19 mouse cellular contexts compared by ENCODE assay signal in the genomic region with DNA sequence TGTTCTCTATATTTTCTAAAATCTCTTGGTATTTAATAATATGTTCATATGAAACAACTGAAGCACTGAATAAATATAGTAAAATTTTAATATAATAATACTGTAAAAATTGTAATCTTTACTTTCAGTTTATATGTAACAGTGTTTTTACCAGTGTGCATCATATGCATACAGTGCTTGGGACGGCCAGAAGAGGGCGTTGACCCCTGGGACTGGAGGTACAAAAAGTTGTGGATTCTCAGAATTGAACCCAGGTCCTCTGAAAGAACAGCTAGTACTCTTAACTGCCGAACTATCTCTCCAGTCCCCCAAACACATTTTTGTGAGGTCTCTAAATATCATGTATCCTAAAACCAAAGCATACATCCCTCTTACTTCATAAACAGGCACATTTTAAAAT.
A peak's percentile ranks its signal among the peaks of the same experiment; 100 is the strongest.
DNase-seq lines count a peak whose midpoint lies in the region; ATAC-seq and TF ChIP-seq lines count a peak whose summit lies in the region.
"Had no signal": no experiment of that assay in that cellular context is flagged by ENCODE, and none has a peak within 500 bp of the region (broad histone marks: within the 10 kb centered on the region; RNA-seq: fewer than 3 reads in every experiment).

No protein-coding gene starts in this region.

- no peak for ATAC-seq in liver, embryonic 14.5 days (ENCODE audit: insufficient read depth)
- no peak for ATAC-seq in liver, embryonic 12.5 days
- ATAC-seq in neural tube, embryonic 15.5 days (ENCODE audit: low FRiP score), result no peak
- ATAC-seq: forebrain, embryonic 13.5 days; forebrain, postnatal 0 days; hindbrain, embryonic 16.5 days had no signal

- no peaks in the 10 kb centered on the region for H3K27me3 ChIP-seq in liver, embryonic 14.5 days (ENCODE audit: control insufficient read depth, insufficient read depth, low read length)
- H3K27me3 ChIP-seq in liver, embryonic 12.5 days (replicated peaks), result no peaks in the 10 kb centered on the region
- no peaks in the 10 kb centered on the region for H3K27me3 ChIP-seq in neural tube, embryonic 15.5 days (replicated peaks)
- H3K27me3 ChIP-seq: CH12.LX; forebrain, embryonic 13.5 days; heart, embryonic 12.5 days had no signal

- no peak overlapping the region for H3K27ac ChIP-seq in liver, embryonic 14.5 days
- no peak overlapping the region for H3K27ac ChIP-seq in liver, embryonic 12.5 days
- no peak overlapping the region for H3K27ac ChIP-seq in neural tube, embryonic 15.5 days (replicated peaks)
- H3K27ac ChIP-seq: embryonic facial prominence, embryonic 10.5 days; forebrain, embryonic 13.5 days; gastrocnemius, adult 2 months had no signal

- DNase-seq in liver, embryonic 14.5 days (ENCODE audit: low read depth in 3 of 3, low spot score in 3 of 3), result no peak
- DNase-seq in neural tube, embryonic 10.5 days (ENCODE audit: extremely low spot score, low spot score), result peak; percentile 5
- DNase-seq in ZHBTc4 (ENCODE audit: low read depth, low spot score), result peak; percentile 23
- DNase-seq in gastrocnemius, adult 18-20 months (ENCODE audit: low spot score), result no peak
- DNase-seq: adrenal gland, adult 2 months; adrenal gland, postnatal 25 days; cerebellum, adult 2 months; cerebellum, postnatal 10 days; forebrain, postnatal 0 days; gastrocnemius, adult 2 months; gastrocnemius, postnatal 25 days had no signal

- TF ChIP-seq CTCF in liver, embryonic 14.5 days (IDR thresholded peaks at IDR 0.05; ENCODE audit: low read depth), result 0 out of 2 replicates have a peak, but pooled peaks have one; percentile 4

- 63% methylated on average over 3 of the region's 3 CpGs for WGBS in liver, embryonic 14.5 days (ENCODE audit: insufficient replicate concordance)
- 55% methylated on average over 3 of the region's 3 CpGs for WGBS in liver, embryonic 12.5 days (ENCODE audit: insufficient replicate concordance)
- WGBS in neural tube, embryonic 15.5 days, result 88% methylated on average over 3 of the region's 3 CpGs

- H3K36me3 ChIP-seq in liver, embryonic 14.5 days (replicated peaks; ENCODE audit: control insufficient read depth, insufficient read depth, low read depth), result no peaks in the 10 kb centered on the region
- no peaks in the 10 kb centered on the region for H3K36me3 ChIP-seq in liver, embryonic 12.5 days
- H3K36me3 ChIP-seq in neural tube, embryonic 15.5 days, result no peaks in the 10 kb centered on the region
- H3K36me3 ChIP-seq: embryonic facial prominence, embryonic 10.5 days; G1E; heart, embryonic 12.5 days had no signal

- no peak overlapping the region for H3K4me3 ChIP-seq in liver, embryonic 14.5 days (ENCODE audit: insufficient read depth in 1 of 2, low read depth in 2 of 2, low read length in 2 of 2)
- H3K4me3 ChIP-seq in liver, embryonic 12.5 days, result no peak overlapping the region
- H3K4me3 ChIP-seq in neural tube, embryonic 15.5 days (replicated peaks), result no peak overlapping the region
- H3K4me3 ChIP-seq: embryonic facial prominence, embryonic 10.5 days; forebrain, embryonic 13.5 days; gastrocnemius, adult 2 months; heart, embryonic 12.5 days had no signal

- H3K9me3 ChIP-seq in liver, embryonic 14.5 days (ENCODE audit: control insufficient read depth, low read length), result no peaks in the 10 kb centered on the region
- no peaks in the 10 kb centered on the region for H3K9me3 ChIP-seq in liver, embryonic 12.5 days (replicated peaks)
- H3K9me3 ChIP-seq in neural tube, embryonic 15.5 days (replicated peaks), result no peaks in the 10 kb centered on the region
- H3K9me3 ChIP-seq: embryonic facial prominence, embryonic 10.5 days; forebrain, embryonic 13.5 days; heart, embryonic 12.5 days had no signal

- H3K4me2 ChIP-seq in liver, embryonic 14.5 days (ENCODE audit: low read depth), result no peak overlapping the region
- no peak overlapping the region for H3K4me2 ChIP-seq in liver, embryonic 12.5 days
- H3K4me2 ChIP-seq in neural tube, embryonic 15.5 days, result no peak overlapping the region
- H3K4me2 ChIP-seq: forebrain, embryonic 13.5 days; heart, embryonic 12.5 days had no signal

- H3K9ac ChIP-seq in liver, embryonic 14.5 days (replicated peaks), result no peak overlapping the region
- H3K9ac ChIP-seq in liver, embryonic 12.5 days, result no peak overlapping the region
- no peak overlapping the region for H3K9ac ChIP-seq in neural tube, embryonic 15.5 days (replicated peaks)
- H3K9ac ChIP-seq: forebrain, embryonic 13.5 days; forebrain, postnatal 0 days; heart, embryonic 12.5 days had no signal

- no peak for TF ChIP-seq EP300 in liver, embryonic 14.5 days (IDR thresholded peaks at IDR 0.05; ENCODE audit: low read depth)

- H3K4me1 ChIP-seq in liver, embryonic 14.5 days (replicated peaks; ENCODE audit: control insufficient read depth in 2 of 2, insufficient read depth in 2 of 2, low read length in 1 of 2), result no peaks in the 10 kb centered on the region
- no peaks in the 10 kb centered on the region for H3K4me1 ChIP-seq in liver, embryonic 12.5 days
- no peaks in the 10 kb centered on the region; the same call in 1 of the 2 replicates for H3K4me1 ChIP-seq in neural tube, embryonic 15.5 days
- H3K4me1 ChIP-seq: embryonic facial prominence, embryonic 10.5 days; forebrain, embryonic 13.5 days had no signal

Comparison
In these comparisons a context has a peak if more than half of its experiments do, and no peak if none do; other contexts are left out.
1. DNase-seq: peak in neural tube, embryonic 10.5 days (single experiment) and ZHBTc4 (single experiment); none in liver, embryonic 14.5 days (0 of 3) and gastrocnemius, adult 18-20 months (single experiment).